Mouse (Mus musculus) frontal cortex, adult (tissue): Measurements from ENCODE around the gene Zcchc9.
A peak's percentile ranks its signal among the peaks of the same experiment; 100 is the strongest.

Experiments
- ATAC-seq: cut with Nextera tagmentation; 2 replicates; pipeline ENCODE4 v1.9.2; 2017; ENCODE audit warnings: mild to moderate bottlenecking, moderate library complexity, mixed read lengths; ENCODE audit not compliant: low TSS enrichment

The Zcchc9 gene

GRCm38 (mm10) chr13:91761654-91762445 lies 45.7 kb downstream of the Zcchc9 start:
- no peak for ATAC-seq

- ATAC-seq, result no peak
Observed at GRCm38 (mm10) chr13:91760302-91761050, 47.0 kb downstream of the Zcchc9 start.

- ATAC-seq, result no peak
Observed at GRCm38 (mm10) chr13:91759791-91760190, 47.7 kb downstream of the Zcchc9 start.

GRCm38 (mm10) chr13:91758316-91759048 lies 49.0 kb downstream of the Zcchc9 start:
- ATAC-seq, result peak; percentile 50; the same call in 1 of the 2 replicates

- no peak for ATAC-seq
Observed at GRCm38 (mm10) chr13:91756230-91756629, 51.3 kb downstream of the Zcchc9 start.

GRCm38 (mm10) chr13:91754762-91755161 lies 52.7 kb downstream of the Zcchc9 start:
- ATAC-seq, result no peak

- ATAC-seq, result peak; percentile 67
Observed at GRCm38 (mm10) chr13:91753724-91754123, 53.8 kb downstream of the Zcchc9 start.

- ATAC-seq, result no peak
Observed at GRCm38 (mm10) chr13:91749981-91750380, 57.5 kb downstream of the Zcchc9 start.

- no peak for ATAC-seq
Observed at GRCm38 (mm10) chr13:91748401-91748800, 59.1 kb downstream of the Zcchc9 start.
